Comparison of ENCODE assay signal across 8 mouse cellular contexts in genomic region chr11:78165761-78166109, GRCm38 (mm10). TPM values are rescaled to one million over a fixed set of nuclear protein-coding genes. Genes with fewer than 3 reads are reported as not detected.
DNase-seq lines count a peak whose midpoint lies in the region; ATAC-seq and TF ChIP-seq lines count a peak whose summit lies in the region.

No protein-coding gene starts in this region.

- no peak for TF ChIP-seq POLR2A in thymus, adult 2 months (IDR thresholded peaks at IDR 0.05; ENCODE audit: control insufficient read depth, extremely low read depth, insufficient read depth, low read length, poor library complexity)

- H3K36me3 ChIP-seq in thymus, adult 2 months (ENCODE audit: control insufficient read depth, insufficient read depth, low read length), result peaks cover 8% of the 10 kb centered on the region
- peaks cover 7% of the 10 kb centered on the region for H3K36me3 ChIP-seq in hindbrain, embryonic 11.5 days (ENCODE audit: control insufficient read depth, insufficient read depth, low read length)
- peaks cover 25% of the 10 kb centered on the region for H3K36me3 ChIP-seq in limb, embryonic 13.5 days
- H3K36me3 ChIP-seq in midbrain, embryonic 13.5 days, result peaks cover 25% of the 10 kb centered on the region

- H3K9ac ChIP-seq in hindbrain, embryonic 11.5 days (ENCODE audit: low read depth, low read length), result peak overlapping the region; percentile 93
- peak overlapping the region; percentile 99 for H3K9ac ChIP-seq in limb, embryonic 13.5 days
- peak overlapping the region; percentile 99 for H3K9ac ChIP-seq in midbrain, embryonic 13.5 days (replicated peaks)

- TF ChIP-seq CTCF in thymus, adult 2 months (IDR thresholded peaks at IDR 0.05; ENCODE audit: borderline replicate concordance, control insufficient read depth, extremely low read depth, insufficient read depth, low read length, poor library complexity), result no peak

- H3K4me3 ChIP-seq in thymus, adult 2 months (ENCODE audit: control insufficient read depth, insufficient read depth, low read length), result peak overlapping the region; percentile 46
- H3K4me3 ChIP-seq in hindbrain, embryonic 11.5 days (ENCODE audit: low read depth, low read length), result peak overlapping the region; percentile 95
- H3K4me3 ChIP-seq in limb, embryonic 13.5 days, result peak overlapping the region; percentile 100
- H3K4me3 ChIP-seq in midbrain, embryonic 13.5 days (replicated peaks), result peak overlapping the region; percentile 100

- H3K27ac ChIP-seq in thymus, adult 2 months (ENCODE audit: control insufficient read depth, insufficient read depth, low read length), result no peak overlapping the region
- peak overlapping the region; percentile 59; the same call in 1 of the 2 replicates for H3K27ac ChIP-seq in hindbrain, embryonic 11.5 days (ENCODE audit: low read depth, low read length)
- peak overlapping the region; percentile 87 for H3K27ac ChIP-seq in limb, embryonic 13.5 days
- peak overlapping the region; percentile 99 for H3K27ac ChIP-seq in midbrain, embryonic 13.5 days

- ATAC-seq in hindbrain, embryonic 11.5 days (ENCODE audit: low FRiP score), result peak; percentile 20; the same call in 1 of the 2 replicates
- peak; percentile 20 for ATAC-seq in limb, embryonic 13.5 days (ENCODE audit: low FRiP score, low read depth)
- peak; percentile 28 for ATAC-seq in midbrain, embryonic 13.5 days

- WGBS in thymus, adult 2 months, result 6% methylated on average over 16 of the region's 16 CpGs
- 4% methylated on average over 16 of the region's 16 CpGs for WGBS in hindbrain, embryonic 11.5 days
- 5% methylated on average over 16 of the region's 16 CpGs for WGBS in limb, embryonic 13.5 days
- WGBS in midbrain, embryonic 13.5 days, result 3% methylated on average over 16 of the region's 16 CpGs

- peak overlapping the region; percentile 70 for H3K4me2 ChIP-seq in hindbrain, embryonic 11.5 days (replicated peaks; ENCODE audit: low read depth, low read length)
- peak overlapping the region; percentile 91 for H3K4me2 ChIP-seq in limb, embryonic 13.5 days (replicated peaks)
- H3K4me2 ChIP-seq in midbrain, embryonic 13.5 days (replicated peaks), result peak overlapping the region; percentile 84

- peaks cover 36% of the 10 kb centered on the region for H3K4me1 ChIP-seq in thymus, adult 2 months (replicated peaks; ENCODE audit: control insufficient read depth, insufficient read depth, low read length)
- H3K4me1 ChIP-seq in hindbrain, embryonic 11.5 days (replicated peaks; ENCODE audit: control insufficient read depth, insufficient read depth, low read length), result peaks cover 11% of the 10 kb centered on the region
- peaks cover 41% of the 10 kb centered on the region for H3K4me1 ChIP-seq in limb, embryonic 13.5 days
- peaks cover 43% of the 10 kb centered on the region for H3K4me1 ChIP-seq in midbrain, embryonic 13.5 days (replicated peaks)

- peak; percentile 81 for DNase-seq in adrenal gland, postnatal 10 days
- no peak for DNase-seq in adrenal gland, adult 2 months
- no peak for DNase-seq in thymus, adult 2 months
- DNase-seq in thymus, postnatal 4 days, result no peak
- DNase-seq in hindbrain, embryonic 11.5 days (ENCODE audit: low spot score), result no peak
- no peak for DNase-seq in natural killer cell, adult 2 months (ENCODE audit: low spot score in 2 of 2)

- no peaks in the 10 kb centered on the region for H3K27me3 ChIP-seq in thymus, adult 2 months (ENCODE audit: control insufficient read depth, insufficient read depth, low read length)
- no peaks in the 10 kb centered on the region for H3K27me3 ChIP-seq in hindbrain, embryonic 11.5 days (ENCODE audit: control insufficient read depth, insufficient read depth, low read length)
- no peaks in the 10 kb centered on the region for H3K27me3 ChIP-seq in limb, embryonic 13.5 days
- H3K27me3 ChIP-seq in midbrain, embryonic 13.5 days, result 0 out of 2 replicates have a peak, but pooled peaks cover 3% of the 10 kb centered on the region

- no peaks in the 10 kb centered on the region for H3K9me3 ChIP-seq in hindbrain, embryonic 11.5 days (ENCODE audit: control insufficient read depth, low read length)
- H3K9me3 ChIP-seq in limb, embryonic 13.5 days, result no peaks in the 10 kb centered on the region
- H3K9me3 ChIP-seq in midbrain, embryonic 13.5 days, result no peaks in the 10 kb centered on the region

RNA-seq across cellular contexts. Expression of gene Traf4, which starts 0.3 kb away (rescaled TPM):
- total RNA-seq in adrenal gland, postnatal 10 days (2021), result 10 to 100 TPM; 52.2 to 53.0 TPM
- 10 to 100 TPM; 29.8 to 31.2 TPM for total RNA-seq in adrenal gland, adult 2 months (2021)
- polyA plus RNA-seq in adrenal gland, adult 2 months (2012; rRNA removed), result 128 and 131 TPM in 2 replicates
- polyA plus RNA-seq in thymus, adult 2 months (2012; rRNA removed), result 275 TPM in 2 replicates
- 73.6 and 92.0 TPM in 2 replicates for polyA plus RNA-seq in hindbrain, embryonic 11.5 days (2014; fragmentation: Nextera tagmentation; extraction: Ambion mirVana)
- 108 and 109 TPM in 2 replicates for polyA plus RNA-seq in limb, embryonic 13.5 days (2015; fragmentation: Nextera tagmentation; extraction: Ambion mirVana)
- 120 and 139 TPM in 2 replicates for polyA plus RNA-seq in midbrain, embryonic 13.5 days (2015; fragmentation: Nextera tagmentation; extraction: Ambion mirVana)

RNA-seq across cellular contexts. Expression of gene Nek8, which starts 10.7 kb away (rescaled TPM):
- 10 to 100 TPM in 1 of 2 experiments, 1 to 10 TPM in 1; 8.6 to 10.9 TPM for total RNA-seq in adrenal gland, postnatal 10 days (2021)
- total RNA-seq in adrenal gland, adult 2 months (2021), result 10 to 100 TPM in 1 of 2 experiments, 1 to 10 TPM in 1; 6.5 to 12.1 TPM
- 26.7 and 30.5 TPM in 2 replicates for polyA plus RNA-seq in adrenal gland, adult 2 months (2012; rRNA removed)
- polyA plus RNA-seq in thymus, adult 2 months (2012; rRNA removed), result 27.0 and 27.4 TPM in 2 replicates
- polyA plus RNA-seq in hindbrain, embryonic 11.5 days (2014; fragmentation: Nextera tagmentation; extraction: Ambion mirVana), result 5.2 and 7.0 TPM in 2 replicates
- 20.1 and 20.7 TPM in 2 replicates for polyA plus RNA-seq in limb, embryonic 13.5 days (2015; fragmentation: Nextera tagmentation; extraction: Ambion mirVana)
- 4.7 and 5.2 TPM in 2 replicates for polyA plus RNA-seq in midbrain, embryonic 13.5 days (2015; fragmentation: Nextera tagmentation; extraction: Ambion mirVana)

RNA-seq across cellular contexts. Expression of gene Tlcd1, which starts 10.8 kb away (rescaled TPM):
- 10 to 100 TPM; 34.4 to 45.6 TPM for total RNA-seq in adrenal gland, postnatal 10 days (2021)
- 10 to 100 TPM; 40.4 to 61.5 TPM for total RNA-seq in adrenal gland, adult 2 months (2021)
- 319 and 423 TPM in 2 replicates for polyA plus RNA-seq in adrenal gland, adult 2 months (2012; rRNA removed)
- polyA plus RNA-seq in thymus, adult 2 months (2012; rRNA removed), result 30.0 and 33.1 TPM in 2 replicates
- polyA plus RNA-seq in hindbrain, embryonic 11.5 days (2014; fragmentation: Nextera tagmentation; extraction: Ambion mirVana), result 6.8 and 9.5 TPM in 2 replicates
- polyA plus RNA-seq in limb, embryonic 13.5 days (2015; fragmentation: Nextera tagmentation; extraction: Ambion mirVana), result 13.5 and 14.1 TPM in 2 replicates
- polyA plus RNA-seq in midbrain, embryonic 13.5 days (2015; fragmentation: Nextera tagmentation; extraction: Ambion mirVana), result 5.0 and 5.9 TPM in 2 replicates

RNA-seq across cellular contexts. Expression of gene Rpl23a, which starts 17.6 kb away (rescaled TPM):
- 1,000 to 10,000 TPM; 1,780 to 1,853 TPM for total RNA-seq in adrenal gland, postnatal 10 days (2021)
- total RNA-seq in adrenal gland, adult 2 months (2021), result 1,000 to 10,000 TPM; 1,792 to 2,242 TPM
- polyA plus RNA-seq in adrenal gland, adult 2 months (2012; rRNA removed), result 21.4 and 29.1 TPM in 2 replicates
- 193 and 312 TPM in 2 replicates for polyA plus RNA-seq in thymus, adult 2 months (2012; rRNA removed)
- 1,168 and 1,191 TPM in 2 replicates for polyA plus RNA-seq in hindbrain, embryonic 11.5 days (2014; fragmentation: Nextera tagmentation; extraction: Ambion mirVana)
- polyA plus RNA-seq in limb, embryonic 13.5 days (2015; fragmentation: Nextera tagmentation; extraction: Ambion mirVana), result 1,373 and 1,384 TPM in 2 replicates
- 934 and 937 TPM in 2 replicates for polyA plus RNA-seq in midbrain, embryonic 13.5 days (2015; fragmentation: Nextera tagmentation; extraction: Ambion mirVana)

RNA-seq across cellular contexts. Expression of gene Rab34, which starts 22.5 kb away (rescaled TPM):
- 100 to 1,000 TPM in 1 of 2 experiments, 10 to 100 TPM in 1; 93.0 to 100 TPM for total RNA-seq in adrenal gland, postnatal 10 days (2021)
- 10 to 100 TPM; 64.7 to 99.1 TPM for total RNA-seq in adrenal gland, adult 2 months (2021)
- 240 and 334 TPM in 2 replicates for polyA plus RNA-seq in adrenal gland, adult 2 months (2012; rRNA removed)
- polyA plus RNA-seq in thymus, adult 2 months (2012; rRNA removed), result 15.4 and 18.5 TPM in 2 replicates
- polyA plus RNA-seq in hindbrain, embryonic 11.5 days (2014; fragmentation: Nextera tagmentation; extraction: Ambion mirVana), result 57.7 and 69.3 TPM in 2 replicates
- 171 and 185 TPM in 2 replicates for polyA plus RNA-seq in limb, embryonic 13.5 days (2015; fragmentation: Nextera tagmentation; extraction: Ambion mirVana)
- polyA plus RNA-seq in midbrain, embryonic 13.5 days (2015; fragmentation: Nextera tagmentation; extraction: Ambion mirVana), result 42.0 and 43.4 TPM in 2 replicates

Comparison
In these comparisons a context has a peak if more than half of its experiments do, and no peak if none do; other contexts are left out.
1. H3K4me3 ChIP-seq: peak in every context shown above with its lines; median percentile 100 in limb, embryonic 13.5 days; 100 in midbrain, embryonic 13.5 days; 95 in hindbrain, embryonic 11.5 days; 46 in thymus, adult 2 months.